Mouse (Mus musculus) limb, embryonic 12.5 days (tissue): Measurements from ENCODE around the gene Hmga2. TPM values are rescaled to one million over a fixed set of nuclear protein-coding genes. Genes with fewer than 3 reads are reported as not detected.

Experiments
- ATAC-seq: fragments of 200-750 bp; cut with Nextera tagmentation; 2 replicates; pipeline ENCODE4 v1.8.0; 2017; ENCODE audit warnings: low read depth, moderate TSS enrichment; ENCODE audit not compliant: insufficient number of reproducible peaks, insufficient read depth, low FRiP score, low TSS enrichment
- H3K27ac ChIP-seq: fragments of 300-500 bp; sonication (generic); 2 replicates; pipeline ENCODE4 v1.5.1; 2016; ENCODE audit warnings: mild to moderate bottlenecking, moderate library complexity
- H3K27me3 ChIP-seq: fragments of 300-500 bp; sonication (generic); 2 replicates; pipeline ENCODE4 v1.6.1; 2016; ENCODE audit warnings: mild to moderate bottlenecking, moderate library complexity
- H3K36me3 ChIP-seq: fragments of 300-500 bp; sonication (generic); 2 replicates; pipeline ENCODE4 v1.6.1; 2016; ENCODE audit warnings: mild to moderate bottlenecking, moderate library complexity
- H3K4me1 ChIP-seq: fragments of 300-500 bp; sonication (generic); replicated peaks from 2 replicates; pipeline ENCODE4 v1.6.1; 2016
- H3K4me2 ChIP-seq: fragments of 300-500 bp; sonication (generic); 2 replicates; pipeline ENCODE4 v1.6.1; 2016; ENCODE audit warnings: mild to moderate bottlenecking, moderate library complexity
- H3K4me3 ChIP-seq: fragments of 300-500 bp; sonication (generic); replicated peaks from 2 replicates; pipeline ENCODE4 v1.5.1; 2016; ENCODE audit warnings: mild to moderate bottlenecking
- H3K9ac ChIP-seq: fragments of 300-500 bp; sonication (generic); replicated peaks from 2 replicates; pipeline ENCODE4 v1.6.1; 2016; ENCODE audit warnings: mild to moderate bottlenecking, moderate library complexity
- H3K9me3 ChIP-seq: fragments of 300-500 bp; sonication (generic); 2 replicates; pipeline ENCODE4 v1.6.1; 2016; ENCODE audit warnings: mild to moderate bottlenecking, moderate library complexity
- WGBS: fragments of 180-500 bp; shearing (Covaris S2); methylation state at CpG from one replicate; pipeline ENCODE4 v1.1.7; 2016; 5-methylcytosine and 5-hydroxymethylcytosine counted together
- polyA plus RNA-seq: library from polyadenylated mRNA; unstranded; fragments of >200 nt; fragmentation: Nextera tagmentation; extraction: Ambion mirVana; gene quantifications from 2 replicates; pipeline ENCODE4 v1.2.1, GENCODE M21; 2016

The Hmga2 gene
- polyA plus RNA-seq, 1 experiment from 2014 or later: 132 TPM

GRCm38 (mm10) chr10:120391971-120392716, 84.1 kb downstream of the Hmga2 start:
- Histone ChIP-seq H3K9me3 (no peaks in the 10 kb centered on the region), H3K9ac (no peak overlapping the region), H3K4me2 (0 out of 2 replicates have a peak overlapping the region, but pooled peaks have one; percentile 42), H3K4me1 (peaks cover 90% of the 10 kb centered on the region), H3K4me3 (no peak overlapping the region), H3K27ac (peak overlapping the region; percentile 30; the same call in 1 of the 2 replicates), H3K27me3 (no peaks in the 10 kb centered on the region), H3K36me3 (no peaks in the 10 kb centered on the region; the same call in 1 of the 2 replicates)
- ATAC-seq: no peak
- 22% methylated on average over 14 of the region's 14 CpGs for WGBS

- peak overlapping the region; percentile 42 for H3K4me2 ChIP-seq
- peaks cover 91% of the 10 kb centered on the region for H3K4me1 ChIP-seq
- H3K27ac ChIP-seq: no peak overlapping the region
- no peaks in the 10 kb centered on the region for H3K36me3 ChIP-seq
- ATAC-seq: no peak
- H3K4me3 ChIP-seq: no peak overlapping the region
- 18% methylated on average over 28 of the region's 28 CpGs for WGBS
- no peaks in the 10 kb centered on the region for H3K9me3 ChIP-seq
- no peaks in the 10 kb centered on the region for H3K27me3 ChIP-seq
- no peak overlapping the region for H3K9ac ChIP-seq
Measured at GRCm38 (mm10) chr10:120390912-120391835, 85.1 kb downstream of the Hmga2 start.

- no peaks in the 10 kb centered on the region for H3K9me3 ChIP-seq
- H3K27ac ChIP-seq: no peak overlapping the region
- 66% methylated on average over 6 of the region's 6 CpGs for WGBS
- no peak overlapping the region for H3K9ac ChIP-seq
- no peak for ATAC-seq
- H3K36me3 ChIP-seq: peaks cover 4% of the 10 kb centered on the region; the same call in 1 of the 2 replicates
- peaks cover 94% of the 10 kb centered on the region for H3K4me1 ChIP-seq
- H3K4me2 ChIP-seq: no peak overlapping the region
- H3K4me3 ChIP-seq: no peak overlapping the region
- H3K27me3 ChIP-seq: no peaks in the 10 kb centered on the region
Measured at GRCm38 (mm10) chr10:120389707-120390106, 86.6 kb downstream of the Hmga2 start.

- Histone ChIP-seq H3K9ac (no peak overlapping the region), H3K4me2 (no peak overlapping the region), H3K36me3 (peaks cover 12% of the 10 kb centered on the region), H3K9me3 (no peaks in the 10 kb centered on the region), H3K27me3 (0 out of 2 replicates have a peak, but pooled peaks cover under 1% of the 10 kb centered on the region), H3K27ac (peak overlapping the region; percentile 74), H3K4me1 (peaks cover 95% of the 10 kb centered on the region), H3K4me3 (no peak overlapping the region)
- WGBS: 61% methylated on average over 10 of the region's 10 CpGs
- no peak for ATAC-seq
Measured at GRCm38 (mm10) chr10:120388966-120389365, 87.3 kb downstream of the Hmga2 start.

- 0 out of 2 replicates have a peak, but pooled peaks cover 3% of the 10 kb centered on the region for H3K27me3 ChIP-seq
- peaks cover 96% of the 10 kb centered on the region for H3K4me1 ChIP-seq
- ATAC-seq: no peak
- peak overlapping the region; percentile 74 for H3K27ac ChIP-seq
- 48% methylated on average over 8 of the region's 8 CpGs for WGBS
- H3K9me3 ChIP-seq: no peaks in the 10 kb centered on the region
- H3K9ac ChIP-seq: no peak overlapping the region
- peaks cover 17% of the 10 kb centered on the region for H3K36me3 ChIP-seq
- H3K4me3 ChIP-seq: no peak overlapping the region
- H3K4me2 ChIP-seq: no peak overlapping the region; the same call in 1 of the 2 replicates
Measured at GRCm38 (mm10) chr10:120388400-120388871, 87.8 kb downstream of the Hmga2 start.

- no peak for ATAC-seq
- Histone ChIP-seq H3K4me2 (no peak overlapping the region; the same call in 1 of the 2 replicates), H3K9me3 (no peaks in the 10 kb centered on the region), H3K27ac (0 out of 2 replicates have a peak overlapping the region, but pooled peaks have one; percentile 25), H3K4me3 (no peak overlapping the region), H3K27me3 (0 out of 2 replicates have a peak, but pooled peaks cover 3% of the 10 kb centered on the region), H3K9ac (no peak overlapping the region), H3K36me3 (peaks cover 18% of the 10 kb centered on the region), H3K4me1 (peaks cover 83% of the 10 kb centered on the region)
- 52% methylated on average over 8 of the region's 8 CpGs for WGBS
Measured at GRCm38 (mm10) chr10:120387105-120387504, 89.2 kb downstream of the Hmga2 start.

- Histone ChIP-seq H3K4me3 (no peak overlapping the region), H3K27me3 (0 out of 2 replicates have a peak, but pooled peaks cover 3% of the 10 kb centered on the region), H3K9ac (no peak overlapping the region), H3K27ac (peak overlapping the region; percentile 74), H3K36me3 (peaks cover 18% of the 10 kb centered on the region), H3K4me1 (peaks cover 62% of the 10 kb centered on the region), H3K9me3 (no peaks in the 10 kb centered on the region), H3K4me2 (peak overlapping the region; percentile 17; the same call in 1 of the 2 replicates)
- 59% methylated on average over 10 of the region's 10 CpGs for WGBS
- ATAC-seq: no peak; the same call in 1 of the 2 replicates
Measured at GRCm38 (mm10) chr10:120384797-120385600, 91.3 kb downstream of the Hmga2 start.

- H3K4me1 ChIP-seq: peaks cover 61% of the 10 kb centered on the region
- WGBS: 86% methylated on average over 7 of the region's 7 CpGs
- no peak overlapping the region for H3K4me2 ChIP-seq
- H3K27me3 ChIP-seq: 0 out of 2 replicates have a peak, but pooled peaks cover 6% of the 10 kb centered on the region
- H3K9me3 ChIP-seq: no peaks in the 10 kb centered on the region
- H3K36me3 ChIP-seq: peaks cover 24% of the 10 kb centered on the region
- ATAC-seq: no peak
- no peak overlapping the region for H3K4me3 ChIP-seq
- no peak overlapping the region for H3K9ac ChIP-seq
- no peak overlapping the region for H3K27ac ChIP-seq
Measured at GRCm38 (mm10) chr10:120384040-120384439, 92.2 kb downstream of the Hmga2 start.

GRCm38 (mm10) chr10:120377795-120378194, 98.5 kb downstream of the Hmga2 start:
- peaks cover 45% of the 10 kb centered on the region for H3K4me1 ChIP-seq
- H3K36me3 ChIP-seq: peaks cover 26% of the 10 kb centered on the region
- ATAC-seq: no peak
- no peak overlapping the region for H3K4me3 ChIP-seq
- no peak overlapping the region for H3K4me2 ChIP-seq
- 90% methylated on average over 3 of the region's 3 CpGs for WGBS
- H3K9me3 ChIP-seq: no peaks in the 10 kb centered on the region
- 0 out of 2 replicates have a peak overlapping the region, but pooled peaks have one; percentile 35 for H3K27ac ChIP-seq
- H3K9ac ChIP-seq: no peak overlapping the region
- H3K27me3 ChIP-seq: 0 out of 2 replicates have a peak, but pooled peaks cover 3% of the 10 kb centered on the region

- 36% methylated on average over 19 of the region's 19 CpGs for WGBS
- Histone ChIP-seq H3K4me1 (peaks cover 45% of the 10 kb centered on the region), H3K36me3 (peaks cover 26% of the 10 kb centered on the region), H3K27ac (0 out of 2 replicates have a peak overlapping the region, but pooled peaks have one; percentile 35), H3K9ac (no peak overlapping the region), H3K4me3 (no peak overlapping the region), H3K9me3 (no peaks in the 10 kb centered on the region), H3K4me2 (no peak overlapping the region), H3K27me3 (0 out of 2 replicates have a peak, but pooled peaks cover 3% of the 10 kb centered on the region)
- ATAC-seq: peak; percentile 44; the same call in 1 of the 2 replicates
Measured at GRCm38 (mm10) chr10:120377327-120377752, 98.9 kb downstream of the Hmga2 start.
